Mouse (Mus musculus) T-helper 17 cell (primary cell): ENCODE results near the gene Psmb2.

Experiments used
- in situ Hi-C, 2 experiments: fragments of 300-600 bp; cut with MboI, MseI; formaldehyde crosslinking; loops; 1 replicate in 1 of 2; 2 replicates in 1 of 2; pipeline ENCODE4 v1.15.1; 2025; ENCODE audit warnings: high pct_unique_total_duplicates in 2 of 2

Psmb2 gene

DNA sequence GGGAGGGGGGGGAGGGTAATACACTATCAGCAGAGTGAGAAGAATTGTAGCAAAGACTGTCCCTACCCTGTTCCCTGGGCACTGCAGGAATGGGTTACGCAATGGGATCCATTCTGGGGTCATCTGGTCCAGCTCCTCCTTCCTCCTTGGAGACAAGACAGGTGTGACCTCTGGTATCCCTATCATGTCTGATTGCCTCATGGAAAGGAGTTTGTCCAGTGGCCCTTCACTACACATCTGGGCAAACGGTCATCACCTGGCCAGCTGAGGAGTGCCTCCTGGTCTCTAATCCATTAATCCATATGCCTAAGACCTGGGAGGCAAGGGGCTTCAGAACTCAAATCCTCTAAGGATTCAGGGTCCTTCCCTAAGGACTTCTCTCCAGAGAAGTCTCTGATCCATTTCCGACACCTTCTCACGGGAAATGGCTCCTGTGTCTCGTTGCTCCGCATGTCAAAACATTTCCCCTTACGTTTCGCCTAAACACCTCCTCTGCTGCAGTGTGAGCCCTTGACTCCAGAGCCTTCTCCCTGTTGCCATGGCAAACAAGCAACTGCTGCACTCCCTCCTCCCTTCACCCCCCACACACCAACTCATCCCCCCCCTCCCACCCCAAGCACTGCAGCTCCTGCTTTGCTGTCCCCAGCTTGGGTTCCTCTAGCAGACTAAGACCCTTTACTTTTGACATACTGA is 73.6 kb downstream of the Psmb2 start:
- in situ Hi-C loops = loop anchor here in 1 of 2 experiments (5.0 kb wide), 1 partner anchor 194 kb away; the partner anchor contains the start of gene Clspn

DNA sequence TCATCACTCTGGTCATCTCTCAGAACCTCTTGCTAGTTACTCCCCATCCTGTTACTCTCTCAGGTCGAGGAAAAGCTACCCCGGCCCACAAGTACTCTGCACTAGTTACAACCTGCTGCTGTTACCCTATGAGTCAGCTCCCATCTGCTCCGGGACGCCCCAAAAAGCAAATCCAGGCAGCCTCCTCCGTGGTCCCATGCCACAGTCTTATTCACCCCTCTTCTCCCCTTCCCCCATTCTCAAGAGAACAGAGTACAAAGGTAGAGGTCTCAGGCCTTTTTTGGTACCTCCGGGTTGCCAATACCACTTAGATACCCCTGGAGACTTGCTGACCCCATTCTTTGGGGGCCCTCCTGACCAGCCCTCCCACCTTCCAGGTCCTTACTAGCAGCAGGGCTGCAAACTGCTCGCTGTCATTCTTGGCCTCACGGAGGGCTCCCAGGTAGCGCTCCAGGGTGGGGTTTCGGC is 74.2 kb downstream of the Psmb2 start:
- in situ Hi-C loops = loop anchor here in 1 of 2 experiments (5.0 kb wide), 1 partner anchor 194 kb away; the partner anchor contains the start of gene Clspn

DNA sequence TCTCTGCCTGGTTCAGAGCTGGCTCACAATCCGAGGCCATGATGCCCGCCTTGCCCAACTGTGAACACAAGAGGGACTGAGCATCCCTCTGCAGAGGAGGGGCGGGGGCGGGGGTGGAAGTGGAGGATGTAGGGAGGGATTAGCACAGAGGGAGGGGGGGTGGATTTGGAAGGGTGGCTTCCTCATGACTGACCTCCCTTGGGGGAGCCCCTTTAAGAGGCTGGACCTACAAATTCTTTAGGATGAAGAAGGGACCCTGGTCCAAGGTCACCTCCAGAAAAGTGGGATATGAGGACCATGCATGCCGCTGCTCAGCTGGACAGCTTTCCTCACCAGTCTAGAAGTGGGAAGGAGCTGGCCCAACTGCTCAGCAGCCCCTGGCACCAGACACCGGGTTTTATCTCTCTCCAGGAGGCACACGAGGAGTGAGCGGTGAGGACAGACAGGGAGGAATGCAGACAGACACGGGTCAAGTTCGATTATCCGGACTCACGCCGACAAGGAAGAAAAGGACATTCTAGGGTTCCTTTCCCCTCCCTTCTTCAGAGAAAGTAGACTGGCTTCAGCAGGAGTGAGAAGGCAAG is 74.7 kb downstream of the Psmb2 start:
- in situ Hi-C loops = loop anchor here in 1 of 2 experiments (5.0 kb wide), 1 partner anchor 195 kb away; the partner anchor contains the start of gene Clspn

DNA sequence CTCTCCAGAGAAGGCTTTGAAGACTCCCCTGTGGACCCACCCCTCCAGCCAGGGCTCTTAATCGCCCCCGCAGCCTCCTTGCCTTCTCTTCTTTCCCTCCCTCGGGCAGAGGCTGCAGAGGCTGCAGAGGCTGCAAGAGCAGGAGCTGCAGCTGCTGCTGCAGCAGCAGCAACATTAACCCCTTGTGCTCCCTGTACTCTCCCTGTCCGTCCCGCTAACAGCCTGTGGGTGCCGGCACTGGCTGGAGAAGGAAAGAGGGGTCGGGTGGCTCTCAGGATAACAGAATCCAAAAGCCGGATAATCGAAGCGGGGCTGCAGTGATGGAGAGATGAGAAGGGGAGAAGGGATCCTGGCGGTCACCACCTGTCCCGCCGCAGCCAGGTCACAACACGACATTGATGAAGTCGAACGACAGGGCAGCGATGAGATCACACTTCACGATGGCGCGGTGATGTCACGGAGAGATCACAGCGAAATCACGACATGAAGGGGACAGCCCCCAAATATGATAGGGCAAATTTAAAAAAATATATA is 75.2 kb downstream of the Psmb2 start:
- in situ Hi-C loops = loop anchor here in 1 of 2 experiments (5.0 kb wide), 1 partner anchor 195 kb away; the partner anchor contains the start of gene Clspn

DNA sequence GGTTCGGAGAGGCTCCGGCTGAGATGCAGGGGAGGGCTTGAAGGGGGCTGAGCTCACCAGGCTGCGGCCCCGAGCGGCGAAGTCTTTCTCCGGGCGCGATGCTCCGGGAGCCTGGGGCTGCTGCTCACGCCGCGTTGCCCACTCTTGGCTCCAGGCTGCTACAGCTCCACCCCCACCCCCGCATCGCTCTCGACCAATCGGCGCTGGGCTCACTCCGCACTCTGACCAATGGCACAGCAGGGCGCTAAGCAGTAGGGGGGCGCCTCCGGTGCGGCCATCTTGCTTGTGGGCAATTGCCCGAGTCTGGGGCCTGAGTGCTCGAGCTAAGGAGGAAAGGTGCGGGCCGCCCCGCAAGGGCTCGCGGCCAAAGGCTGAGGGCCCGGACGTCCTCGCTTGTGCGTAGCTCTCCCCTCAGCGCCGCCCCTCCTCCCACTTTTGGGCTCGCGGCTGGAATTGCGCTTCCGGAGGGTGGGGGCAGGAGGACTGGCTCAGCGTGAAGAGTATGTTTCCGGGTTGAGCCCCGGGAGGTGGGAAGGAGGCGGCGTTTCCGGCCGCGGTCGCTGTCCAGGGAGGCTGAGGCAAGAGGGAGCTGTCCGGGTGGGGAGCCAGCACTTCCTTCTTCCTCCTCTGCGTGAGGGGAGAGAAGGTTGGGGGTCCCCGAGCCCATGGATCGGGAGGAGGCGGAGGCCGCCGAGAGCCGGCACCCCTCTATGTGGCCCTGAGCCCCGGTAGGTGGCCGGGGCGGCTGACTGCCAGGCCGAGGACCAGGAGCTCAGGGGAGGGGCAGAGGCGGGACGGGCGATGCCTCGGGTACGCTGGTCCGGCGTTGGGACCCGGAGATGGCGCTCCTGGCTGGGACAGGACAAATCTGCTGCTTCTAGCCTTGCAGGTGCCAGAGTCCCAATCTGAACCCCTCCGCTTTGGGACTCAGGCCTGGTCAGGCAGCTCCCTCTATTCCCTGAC is 76.1 kb downstream of the Psmb2 start, which contains the start of the genes Ncdn and AU040320:
Ncdn (minus strand) TSS at position 171 of the 963 bp plus-strand sequence.
AU040320 (plus strand) TSS at position 277 of the 963 bp plus-strand sequence.
- in situ Hi-C loops = loop anchor here in 1 of 2 experiments (5.0 kb wide), 1 partner anchor 196 kb away; the partner anchor contains the start of gene Clspn

DNA sequence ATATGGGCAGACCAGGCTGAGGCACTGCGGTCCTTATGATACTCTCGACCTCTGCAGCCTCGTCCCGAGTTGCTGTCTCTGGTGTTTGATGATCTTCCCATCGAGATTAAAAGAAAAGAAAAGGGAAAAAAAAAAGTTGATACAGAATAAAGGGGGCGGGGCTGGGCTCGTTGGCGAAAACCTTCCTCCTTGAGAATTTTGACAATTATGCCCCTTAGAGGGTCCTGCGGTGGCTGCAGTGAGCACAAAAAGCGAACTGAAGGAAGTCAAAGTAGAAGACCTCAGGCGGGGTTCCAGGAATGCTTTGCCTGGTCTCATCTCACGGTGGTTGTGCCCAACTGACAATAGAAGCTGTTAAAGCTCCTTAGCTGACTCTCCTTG is 76.8 kb downstream of the Psmb2 start:
- in situ Hi-C loops = loop anchor here in 1 of 2 experiments (5.0 kb wide), 1 partner anchor 197 kb away; the partner anchor contains the start of gene Clspn

DNA sequence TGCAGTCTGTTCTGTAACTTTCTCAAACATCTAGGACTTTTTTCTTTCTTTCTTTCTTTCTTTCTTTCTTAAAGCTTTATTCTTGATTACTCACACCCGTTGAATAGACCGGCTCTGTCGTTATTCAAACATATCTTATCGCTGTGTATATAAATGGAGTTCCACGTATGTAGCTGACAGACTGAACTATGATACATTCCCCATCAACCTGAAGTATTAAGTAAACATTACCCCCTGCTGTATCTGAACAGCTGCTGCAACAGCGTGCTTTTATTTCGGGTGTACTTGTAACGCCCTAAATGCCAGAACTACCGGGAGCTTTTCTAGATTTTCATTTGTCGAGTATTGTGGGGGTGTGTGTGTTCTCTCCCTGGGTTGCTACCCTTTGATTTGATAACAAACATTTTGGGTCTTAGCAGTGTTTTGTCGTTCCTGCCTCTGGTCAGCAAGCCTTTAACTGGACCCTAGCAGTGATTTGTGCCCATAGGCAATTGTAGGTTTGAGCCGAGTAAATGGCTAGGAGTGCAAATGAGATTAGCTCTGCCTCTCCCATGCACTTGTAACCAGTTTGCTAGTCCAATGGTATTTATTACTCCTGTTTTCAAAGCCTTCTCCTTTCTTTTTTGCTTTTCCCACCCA is 77.4 kb downstream of the Psmb2 start:
- in situ Hi-C loops = loop anchor here in 1 of 2 experiments (5.0 kb wide), 1 partner anchor 198 kb away; the partner anchor contains the start of gene Clspn

DNA sequence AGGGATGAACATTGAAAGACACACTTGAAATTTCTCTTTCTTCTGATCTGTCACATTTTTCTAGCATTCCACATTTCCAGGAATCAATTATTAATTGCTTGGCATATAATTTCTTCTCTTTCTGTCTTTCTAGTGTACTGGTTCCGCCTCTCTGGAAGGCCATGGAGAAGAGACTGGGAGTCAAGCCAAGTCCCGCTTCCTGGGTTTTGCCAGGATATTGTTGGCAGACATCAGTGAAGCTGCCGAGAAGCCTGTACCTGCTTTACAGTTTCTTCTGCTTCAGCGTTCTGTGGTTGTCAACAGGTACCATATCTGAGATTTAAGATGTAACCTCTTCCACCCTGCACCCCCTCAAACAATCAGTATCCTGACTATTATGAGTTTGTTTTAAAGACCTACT is 79.3 kb downstream of the Psmb2 start:
- in situ Hi-C loops = no loop called here

DNA sequence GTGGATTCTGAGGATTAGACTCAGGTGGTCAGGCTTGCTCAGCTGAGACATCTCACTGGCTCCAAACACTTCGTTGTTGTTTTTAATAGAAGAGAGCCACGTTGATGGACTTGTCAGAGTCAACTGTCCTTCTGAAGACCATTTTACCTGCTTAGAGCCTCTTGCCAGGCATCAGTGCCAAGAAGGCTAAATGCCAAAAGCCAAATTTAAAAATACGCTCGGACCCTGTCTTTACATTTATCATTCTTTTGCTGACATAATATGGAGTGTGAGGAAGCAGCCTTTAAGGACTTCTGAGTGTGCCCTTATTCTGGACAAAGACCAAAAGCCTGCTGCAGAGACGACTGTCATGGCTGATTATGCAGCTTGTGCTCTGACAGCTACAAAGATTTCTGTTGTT is 80.9 kb downstream of the Psmb2 start:
- in situ Hi-C loops = no loop called here
